Mouse (Mus musculus): Measurements from ENCODE around the gene Arhgef26. TPM values are rescaled to one million over a fixed set of nuclear protein-coding genes. Genes with fewer than 3 reads are reported as not detected.
A peak's percentile ranks its signal among the peaks of the same experiment; 100 is the strongest.

Gene Arhgef26
- total and polyA plus RNA-seq, 2 experiments from 2014 or later, result 16.5 to 26.7 TPM

- TF ChIP-seq CTCF (IDR thresholded peaks at IDR 0.05), result peak; percentile 86
- ATAC-seq (ENCODE audit: low FRiP score) (peak; percentile 66; the same call in 1 of the 2 replicates), DNase-seq (ENCODE audit: low spot score) (peak; percentile 81)
- no peaks in the 10 kb centered on the region for H3K9me3 ChIP-seq (ENCODE audit: low read length)
- WGBS, result 40% methylated on average over 6 of the region's 6 CpGs
- no peak overlapping the region for H3K27ac ChIP-seq (ENCODE audit: low read depth, low read length)
- peaks cover 5% of the 10 kb centered on the region; the same call in 1 of the 2 replicates for H3K36me3 ChIP-seq (ENCODE audit: insufficient read depth, low read length)
- H3K4me1 ChIP-seq (ENCODE audit: insufficient read depth, low read length), result no peaks in the 10 kb centered on the region
- no peak overlapping the region for H3K9ac ChIP-seq (replicated peaks; ENCODE audit: low read length, poor library complexity, severe bottlenecking)
- no peak overlapping the region for H3K4me2 ChIP-seq (ENCODE audit: low read depth, low read length, poor library complexity, severe bottlenecking)
- H3K27me3 ChIP-seq (ENCODE audit: insufficient read depth, low read length), result no peaks in the 10 kb centered on the region
- H3K4me3 ChIP-seq (ENCODE audit: low read depth, low read length), result no peak overlapping the region
These were observed 120.3 kb downstream of the Arhgef26 start for GRCm38 (mm10) chr3:62458284-62459013.

GRCm38 (mm10) chr3:62459483-62459882 lies 121.3 kb downstream of the Arhgef26 start:
- Histone ChIP-seq H3K36me3 (ENCODE audit: insufficient read depth, low read length) (peaks cover 9% of the 10 kb centered on the region; the same call in 1 of the 2 replicates), H3K27ac (ENCODE audit: low read depth, low read length) (no peak overlapping the region), H3K9me3 (ENCODE audit: low read length) (no peaks in the 10 kb centered on the region), H3K4me1 (ENCODE audit: insufficient read depth, low read length) (no peaks in the 10 kb centered on the region), H3K4me2 (ENCODE audit: low read depth, low read length, poor library complexity, severe bottlenecking) (no peak overlapping the region), H3K27me3 (ENCODE audit: insufficient read depth, low read length) (no peaks in the 10 kb centered on the region), H3K9ac (replicated peaks; ENCODE audit: low read length, poor library complexity, severe bottlenecking) (no peak overlapping the region), H3K4me3 (ENCODE audit: low read depth, low read length) (no peak overlapping the region)
- WGBS, result 85% methylated on average over 6 of the region's 6 CpGs
- ATAC-seq (ENCODE audit: low FRiP score) (no peak), DNase-seq (ENCODE audit: low spot score) (no peak)
- no peak for TF ChIP-seq CTCF (IDR thresholded peaks at IDR 0.05)

- no peak for TF ChIP-seq CTCF (IDR thresholded peaks at IDR 0.05)
- DNase-seq (ENCODE audit: low spot score) (no peak), ATAC-seq (ENCODE audit: low FRiP score) (no peak)
- 96% methylated on average over 3 of the region's 3 CpGs for WGBS
- Histone ChIP-seq H3K4me3 (ENCODE audit: low read depth, low read length) (no peak overlapping the region), H3K4me1 (ENCODE audit: insufficient read depth, low read length) (no peaks in the 10 kb centered on the region), H3K9ac (replicated peaks; ENCODE audit: low read length, poor library complexity, severe bottlenecking) (no peak overlapping the region), H3K27me3 (ENCODE audit: insufficient read depth, low read length) (no peaks in the 10 kb centered on the region), H3K4me2 (ENCODE audit: low read depth, low read length, poor library complexity, severe bottlenecking) (no peak overlapping the region), H3K27ac (ENCODE audit: low read depth, low read length) (no peak overlapping the region), H3K36me3 (ENCODE audit: insufficient read depth, low read length) (peaks cover 18% of the 10 kb centered on the region), H3K9me3 (ENCODE audit: low read length) (no peaks in the 10 kb centered on the region)
These were observed 126.1 kb downstream of the Arhgef26 start for GRCm38 (mm10) chr3:62464276-62464675.

- Histone ChIP-seq H3K9me3 (ENCODE audit: low read length) (no peaks in the 10 kb centered on the region), H3K36me3 (ENCODE audit: insufficient read depth, low read length) (peaks cover 38% of the 10 kb centered on the region), H3K27ac (ENCODE audit: low read depth, low read length) (no peak overlapping the region), H3K27me3 (ENCODE audit: insufficient read depth, low read length) (no peaks in the 10 kb centered on the region), H3K4me1 (ENCODE audit: insufficient read depth, low read length) (no peaks in the 10 kb centered on the region), H3K4me3 (ENCODE audit: low read depth, low read length) (no peak overlapping the region), H3K9ac (replicated peaks; ENCODE audit: low read length, poor library complexity, severe bottlenecking) (no peak overlapping the region), H3K4me2 (ENCODE audit: low read depth, low read length, poor library complexity, severe bottlenecking) (no peak overlapping the region)
- no peak for DNase-seq (ENCODE audit: low spot score)
- ATAC-seq (ENCODE audit: low FRiP score), result no peak
- 85% methylated on average over 1 of the region's 1 CpGs for WGBS
- TF ChIP-seq CTCF (IDR thresholded peaks at IDR 0.05), result peak; percentile 52
These were observed 132.0 kb downstream of the Arhgef26 start for GRCm38 (mm10) chr3:62470179-62470578.

- ATAC-seq (ENCODE audit: low FRiP score) (no peak), DNase-seq (ENCODE audit: low spot score) (no peak)
- H3K9me3 ChIP-seq (ENCODE audit: low read length), result no peaks in the 10 kb centered on the region
- peaks cover 9% of the 10 kb centered on the region for H3K36me3 ChIP-seq (ENCODE audit: insufficient read depth, low read length)
- H3K4me3 ChIP-seq (ENCODE audit: low read depth, low read length), result no peak overlapping the region
- 98% methylated on average over 2 of the region's 2 CpGs for WGBS
- no peak for TF ChIP-seq CTCF (IDR thresholded peaks at IDR 0.05)
- no peak overlapping the region for H3K9ac ChIP-seq (replicated peaks; ENCODE audit: low read length, poor library complexity, severe bottlenecking)
- H3K4me1 ChIP-seq (ENCODE audit: insufficient read depth, low read length), result no peaks in the 10 kb centered on the region
- H3K27ac ChIP-seq (ENCODE audit: low read depth, low read length), result no peak overlapping the region
- no peak overlapping the region for H3K4me2 ChIP-seq (ENCODE audit: low read depth, low read length, poor library complexity, severe bottlenecking)
- H3K27me3 ChIP-seq (ENCODE audit: insufficient read depth, low read length), result no peaks in the 10 kb centered on the region
These were observed 146.2 kb downstream of the Arhgef26 start for GRCm38 (mm10) chr3:62484340-62484739.

- WGBS, result 80% methylated on average over 6 of the region's 6 CpGs
- TF ChIP-seq CTCF (IDR thresholded peaks at IDR 0.05), result no peak
- no peak overlapping the region for H3K4me2 ChIP-seq (ENCODE audit: low read depth, low read length, poor library complexity, severe bottlenecking)
These were observed 154.4 kb downstream of the Arhgef26 start for GRCm38 (mm10) chr3:62492568-62492967.

More at GRCm38 (mm10) chr3:62492568-62492967, 154.4 kb downstream of the Arhgef26 start:
- Histone ChIP-seq H3K4me3 (ENCODE audit: low read depth, low read length) (no peak overlapping the region), H3K27ac (ENCODE audit: low read depth, low read length) (no peak overlapping the region), H3K9me3 (ENCODE audit: low read length) (no peaks in the 10 kb centered on the region), H3K4me1 (ENCODE audit: insufficient read depth, low read length) (no peaks in the 10 kb centered on the region), H3K36me3 (ENCODE audit: insufficient read depth, low read length) (peaks cover 36% of the 10 kb centered on the region), H3K27me3 (ENCODE audit: insufficient read depth, low read length) (no peaks in the 10 kb centered on the region), H3K9ac (replicated peaks; ENCODE audit: low read length, poor library complexity, severe bottlenecking) (no peak overlapping the region)
- ATAC-seq (ENCODE audit: low FRiP score) (no peak), DNase-seq (ENCODE audit: low spot score) (no peak)
